Mouse (Mus musculus) thymus, postnatal 0 days (tissue): ENCODE results near the gene Nrxn3. TPM values are rescaled to one million over a fixed set of nuclear protein-coding genes. Genes with fewer than 3 reads are reported as not detected.
A peak's percentile ranks its signal among the peaks of the same experiment; 100 is the strongest.

Experiments used
- DNase-seq: peaks from one replicate; pipeline ENCODE4 v3.0.0-alpha.2; 2015; ENCODE audit warnings: low spot score
- polyA plus RNA-seq: library from polyadenylated mRNA; unstranded; fragments of >200 nt; fragmentation: Nextera tagmentation; extraction: Ambion mirVana; gene quantifications from 2 replicates; pipeline ENCODE4 v1.2.1, GENCODE M21; 2015

Gene Nrxn3
- polyA plus RNA-seq, 1 experiment from 2014 or later, result 0.17 TPM

- DNase-seq, result no peak
These were observed 1195.6 kb downstream of the Nrxn3 start for GRCm38 (mm10) chr12:89918138-89918829.

GRCm38 (mm10) chr12:89932338-89932737 lies 1209.7 kb downstream of the Nrxn3 start:
- DNase-seq, result no peak

DNA sequence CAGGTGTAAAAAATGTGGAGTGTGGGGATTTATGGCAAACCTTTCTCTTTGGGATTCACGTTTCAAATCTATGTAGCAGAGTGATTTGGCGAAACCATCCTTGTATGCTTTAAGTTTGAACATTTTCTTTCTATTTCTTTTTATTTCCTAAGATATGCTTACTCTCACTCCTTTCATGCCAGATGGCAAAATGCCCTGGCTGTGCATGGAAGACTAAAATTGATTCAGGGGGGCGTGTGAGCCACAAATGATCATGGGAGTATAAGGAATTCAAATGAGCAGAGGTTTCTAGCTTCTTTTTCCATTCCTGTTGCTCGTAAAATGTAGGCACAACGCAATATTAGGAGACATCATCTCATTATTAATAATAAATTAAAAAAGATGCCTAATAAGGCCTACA lies 1211.0 kb downstream of the Nrxn3 start:
- no peak for DNase-seq

- no peak for DNase-seq
These were observed 1218.1 kb downstream of the Nrxn3 start for GRCm38 (mm10) chr12:89940746-89941145.

GRCm38 (mm10) chr12:89945911-89946502 lies 1223.3 kb downstream of the Nrxn3 start:
- DNase-seq, result no peak

DNA sequence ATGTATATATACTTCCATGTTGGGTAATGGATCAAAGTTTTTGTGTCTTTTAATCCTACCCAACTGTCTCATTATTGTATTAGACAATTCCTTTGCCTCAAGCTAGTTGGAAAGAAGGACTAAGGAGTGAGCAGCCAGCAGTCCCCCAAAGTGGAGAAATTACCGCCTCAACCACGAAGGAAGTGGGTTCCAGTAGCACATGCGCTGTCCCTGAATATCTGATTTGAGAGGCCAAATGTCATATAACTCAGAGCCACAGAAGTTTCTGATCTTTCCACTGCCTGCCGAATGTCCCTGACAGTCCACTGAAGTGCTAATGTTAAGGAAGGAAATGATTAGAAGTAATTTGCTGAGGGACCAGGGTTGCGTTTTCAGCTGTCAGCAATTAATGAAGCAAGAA lies 1223.8 kb downstream of the Nrxn3 start:
- no peak for DNase-seq

- no peak for DNase-seq
These were observed 1230.6 kb downstream of the Nrxn3 start for GRCm38 (mm10) chr12:89953237-89953636.

DNA sequence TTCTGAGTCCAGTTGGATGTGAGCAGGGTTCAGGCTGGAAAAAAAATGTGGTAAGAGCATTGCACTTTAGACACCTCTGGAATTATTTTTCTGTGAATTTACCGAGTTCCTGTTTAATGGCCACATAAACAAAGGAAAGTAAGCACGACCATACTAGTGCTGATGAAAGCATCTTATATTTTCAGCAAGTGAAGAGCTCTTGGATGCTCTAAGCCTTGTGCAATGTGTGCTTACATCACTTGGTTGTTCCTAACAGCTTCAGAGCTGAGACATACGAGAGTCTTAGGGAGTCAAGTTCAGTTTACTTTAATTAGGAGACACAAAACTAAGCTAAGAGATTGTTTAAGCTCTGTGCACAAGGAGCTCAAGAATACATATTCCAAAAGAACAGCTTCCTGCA lies 1231.0 kb downstream of the Nrxn3 start:
- no peak for DNase-seq

DNA sequence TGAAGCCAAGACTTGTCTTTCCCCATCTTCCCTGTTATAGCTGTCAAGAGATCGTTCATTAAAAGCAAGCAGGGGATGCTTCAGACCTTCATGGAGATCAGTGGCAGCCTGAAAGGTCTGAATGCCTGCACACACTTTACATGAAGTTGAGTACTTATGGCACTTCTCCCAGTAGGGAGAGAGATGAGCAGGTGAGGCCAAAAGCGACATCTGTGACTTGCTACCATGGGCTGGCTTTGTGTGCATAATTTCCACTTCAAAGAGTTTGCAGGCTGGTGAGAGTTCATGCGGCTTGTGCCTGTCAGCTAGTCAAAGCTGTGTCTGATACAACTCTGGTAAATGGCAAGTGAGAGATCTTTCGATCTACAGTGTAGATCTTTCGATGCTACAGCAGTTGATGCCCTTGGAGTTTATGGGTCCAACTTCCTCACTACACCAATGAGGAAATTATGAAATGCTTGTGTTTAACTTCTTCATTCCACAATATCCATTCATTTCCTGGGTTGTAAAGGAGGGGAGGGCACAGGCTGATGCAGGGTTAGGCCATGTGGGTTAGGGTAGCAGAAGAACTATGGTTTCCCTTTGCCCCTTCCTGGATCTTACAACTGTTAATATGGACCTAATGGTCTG lies 1231.9 kb downstream of the Nrxn3 start:
- DNase-seq, result peak; percentile 43

DNA sequence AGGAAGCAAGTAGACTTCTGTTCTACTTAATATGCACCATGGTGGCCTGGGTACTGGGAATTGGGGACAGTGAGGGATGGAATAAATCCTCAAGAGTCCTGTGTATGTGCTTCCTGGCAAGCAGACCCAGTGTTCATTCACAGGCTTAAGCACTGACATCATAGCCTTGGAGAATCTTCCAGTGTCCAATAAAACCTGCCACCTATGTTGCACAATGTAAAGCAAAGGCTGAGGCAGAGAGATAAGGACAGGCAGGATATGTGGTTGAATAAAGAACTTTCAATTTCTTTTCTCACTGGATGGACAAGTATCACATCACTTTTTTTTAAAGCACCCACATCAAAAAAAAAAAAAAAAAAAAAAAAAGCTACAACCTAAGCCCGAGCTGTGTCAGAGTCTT lies 1240.4 kb downstream of the Nrxn3 start:
- no peak for DNase-seq

- no peak for DNase-seq
These were observed 1254.0 kb downstream of the Nrxn3 start for GRCm38 (mm10) chr12:89976648-89977047.

DNA sequence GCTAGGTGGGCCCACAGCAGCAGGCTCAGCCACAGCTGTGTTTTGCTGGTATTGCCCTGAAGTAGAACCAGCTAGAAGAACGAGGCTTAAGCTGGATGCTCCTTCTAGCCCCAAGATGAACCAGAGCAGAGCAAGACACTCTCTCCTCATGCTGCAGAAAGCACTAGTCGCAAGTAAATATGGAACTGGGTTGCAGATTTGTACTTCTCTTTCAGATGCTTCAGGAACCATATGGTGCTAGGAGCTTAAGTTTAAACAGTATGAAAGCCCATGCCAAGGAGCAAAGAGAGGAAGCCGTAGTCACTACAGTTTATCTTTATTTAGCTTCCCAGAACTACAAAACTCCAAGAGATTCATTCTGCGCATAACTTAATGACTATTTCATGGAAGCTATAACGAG lies 1254.8 kb downstream of the Nrxn3 start:
- DNase-seq, result no peak

DNA sequence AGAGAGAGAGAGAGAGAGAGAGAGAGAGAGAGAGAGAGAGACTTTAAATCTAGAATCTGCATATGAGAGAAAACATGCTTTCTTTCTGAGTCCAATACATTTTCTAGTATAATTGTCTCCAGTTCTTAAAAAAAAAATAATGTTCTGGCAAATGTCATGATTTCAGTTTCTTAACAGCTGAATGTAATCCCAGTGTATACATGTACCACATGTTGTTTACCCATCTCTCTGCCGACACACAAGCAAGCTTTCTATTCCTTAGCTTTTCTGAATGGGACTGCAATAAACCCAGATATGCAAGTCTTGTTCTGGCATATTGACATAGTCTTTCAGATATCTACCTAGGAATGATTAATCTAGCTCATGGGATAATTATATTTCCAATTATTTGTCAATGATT lies 1256.5 kb downstream of the Nrxn3 start:
- no peak for DNase-seq

DNA sequence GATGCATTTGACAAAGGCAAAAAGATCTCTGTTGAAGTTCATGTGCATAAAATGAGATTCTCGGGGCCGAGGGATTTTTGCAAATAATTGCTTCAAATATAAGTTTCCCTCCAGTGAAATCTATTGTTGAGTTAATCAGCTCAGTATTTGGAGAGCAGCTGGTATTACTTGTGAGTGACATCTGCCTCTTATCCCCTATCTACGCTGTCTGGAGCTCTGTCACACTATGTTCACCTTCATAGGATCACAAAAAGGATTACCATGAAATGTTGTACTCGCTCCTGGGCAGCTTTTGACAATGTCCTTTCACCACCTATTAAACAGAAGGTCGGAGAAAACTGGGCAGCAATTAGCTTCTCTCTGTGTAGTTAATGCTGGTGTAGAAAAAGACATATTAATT lies 1259.8 kb downstream of the Nrxn3 start:
- no peak for DNase-seq

DNA sequence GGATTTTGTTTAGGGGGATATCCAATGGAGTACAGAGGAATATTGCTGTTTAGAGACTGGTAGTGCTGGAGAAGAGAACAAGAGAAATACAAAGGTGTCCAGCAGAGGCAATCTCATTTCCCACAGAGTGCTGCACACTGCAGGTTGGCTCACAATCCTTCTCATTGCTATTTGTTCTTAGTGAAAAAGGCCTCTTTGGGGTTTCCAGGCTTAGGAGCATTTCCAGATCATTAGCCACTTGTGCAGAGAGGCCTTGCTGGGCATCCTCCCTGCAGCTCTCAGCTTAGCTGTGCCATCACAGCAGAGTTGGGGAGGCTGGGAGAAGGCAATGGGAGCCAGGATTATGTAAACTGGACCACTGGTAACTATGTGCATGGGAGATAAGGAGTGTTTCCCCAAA lies 1260.7 kb downstream of the Nrxn3 start:
- DNase-seq, result no peak

DNA sequence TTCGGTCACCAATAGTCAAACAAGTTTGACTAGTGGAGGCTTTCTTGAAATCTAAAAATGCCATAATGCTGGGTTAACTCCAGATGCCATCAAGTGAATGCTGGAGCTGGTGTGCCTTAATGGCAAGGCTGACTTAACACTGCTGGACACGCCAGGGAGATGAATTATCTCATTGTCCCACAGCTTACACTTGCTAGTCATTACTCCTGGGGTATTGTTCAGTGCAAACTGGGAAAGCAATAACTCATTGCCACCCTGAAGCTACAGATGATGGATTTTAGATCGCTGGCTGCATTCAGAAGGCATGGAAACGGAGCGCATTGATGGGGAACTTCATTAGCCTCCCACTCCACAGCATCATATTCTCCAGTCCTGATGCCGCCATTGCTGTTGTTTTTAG lies 1263.5 kb downstream of the Nrxn3 start:
- DNase-seq, result no peak

GRCm38 (mm10) chr12:89993273-89993672 lies 1270.6 kb downstream of the Nrxn3 start:
- DNase-seq, result no peak

GRCm38 (mm10) chr12:89995392-89995791 lies 1272.7 kb downstream of the Nrxn3 start:
- no peak for DNase-seq

DNA sequence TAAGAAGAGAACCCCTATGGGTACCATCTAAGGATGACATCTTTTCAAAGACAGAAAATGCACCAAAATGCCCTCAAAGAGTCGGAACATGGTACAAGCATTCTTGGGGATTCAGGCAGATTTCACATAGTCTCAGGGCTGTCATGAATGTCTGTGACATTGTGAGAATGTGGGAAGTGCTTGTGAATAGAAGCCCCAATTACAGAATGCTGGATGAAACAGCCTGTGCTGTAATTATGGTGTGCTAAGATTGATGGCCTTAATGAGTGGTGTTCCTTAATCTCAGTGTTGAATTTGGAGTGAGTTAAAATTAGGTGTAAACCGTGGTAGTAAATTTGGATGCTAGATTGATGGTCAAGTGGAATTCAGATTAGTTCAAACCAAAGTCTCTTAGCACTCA lies 1287.6 kb downstream of the Nrxn3 start:
- no peak for DNase-seq

GRCm38 (mm10) chr12:90013958-90014357 lies 1291.3 kb downstream of the Nrxn3 start:
- no peak for DNase-seq

- DNase-seq, result no peak
These were observed 1304.3 kb downstream of the Nrxn3 start for GRCm38 (mm10) chr12:90027023-90027422.

DNA sequence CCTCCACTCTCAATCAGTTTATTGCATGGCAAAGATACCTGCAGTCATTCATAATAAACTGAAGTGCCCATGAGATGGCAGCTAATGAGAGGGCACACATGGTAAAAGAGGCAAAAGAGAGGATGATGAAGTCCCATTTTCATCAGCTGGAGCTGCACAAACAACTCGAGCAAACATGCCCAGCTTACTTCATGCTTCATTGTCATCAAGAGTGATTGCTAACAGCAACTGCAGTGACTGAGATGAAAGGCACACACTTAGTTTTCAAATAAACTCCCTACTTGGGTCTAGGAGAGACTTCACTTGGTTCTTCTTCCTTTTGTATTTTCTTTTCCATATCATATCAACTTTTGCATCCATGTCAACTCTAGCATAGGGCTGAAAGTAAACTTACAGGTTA lies 1318.4 kb downstream of the Nrxn3 start:
- DNase-seq, result no peak

DNA sequence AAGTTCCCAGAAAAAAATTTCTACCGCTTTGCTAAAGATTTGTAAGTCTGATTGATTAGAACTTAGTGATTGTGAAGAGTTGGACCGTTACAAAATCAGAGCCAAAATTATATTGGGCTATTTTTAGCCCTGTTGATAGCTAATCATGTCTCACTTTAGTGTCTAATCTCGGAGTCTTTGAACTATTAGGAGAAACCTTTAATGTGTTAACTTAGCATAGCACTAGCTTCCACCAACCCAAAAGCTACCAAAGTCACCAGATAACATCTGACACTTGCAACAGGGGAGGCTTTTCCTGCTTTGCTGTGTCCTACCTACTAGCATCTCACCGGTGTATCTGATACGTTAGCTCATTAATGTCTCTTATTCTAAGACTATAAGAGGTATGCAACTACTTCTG lies 1333.6 kb downstream of the Nrxn3 start:
- no peak for DNase-seq
